Mouse (Mus musculus): ENCODE results near the gene Mapt. TPM values are rescaled to one million over a fixed set of nuclear protein-coding genes. Genes with fewer than 3 reads are reported as not detected.

Mapt gene
- polyA plus RNA-seq, 1 experiment: 0.94 TPM

DNA sequence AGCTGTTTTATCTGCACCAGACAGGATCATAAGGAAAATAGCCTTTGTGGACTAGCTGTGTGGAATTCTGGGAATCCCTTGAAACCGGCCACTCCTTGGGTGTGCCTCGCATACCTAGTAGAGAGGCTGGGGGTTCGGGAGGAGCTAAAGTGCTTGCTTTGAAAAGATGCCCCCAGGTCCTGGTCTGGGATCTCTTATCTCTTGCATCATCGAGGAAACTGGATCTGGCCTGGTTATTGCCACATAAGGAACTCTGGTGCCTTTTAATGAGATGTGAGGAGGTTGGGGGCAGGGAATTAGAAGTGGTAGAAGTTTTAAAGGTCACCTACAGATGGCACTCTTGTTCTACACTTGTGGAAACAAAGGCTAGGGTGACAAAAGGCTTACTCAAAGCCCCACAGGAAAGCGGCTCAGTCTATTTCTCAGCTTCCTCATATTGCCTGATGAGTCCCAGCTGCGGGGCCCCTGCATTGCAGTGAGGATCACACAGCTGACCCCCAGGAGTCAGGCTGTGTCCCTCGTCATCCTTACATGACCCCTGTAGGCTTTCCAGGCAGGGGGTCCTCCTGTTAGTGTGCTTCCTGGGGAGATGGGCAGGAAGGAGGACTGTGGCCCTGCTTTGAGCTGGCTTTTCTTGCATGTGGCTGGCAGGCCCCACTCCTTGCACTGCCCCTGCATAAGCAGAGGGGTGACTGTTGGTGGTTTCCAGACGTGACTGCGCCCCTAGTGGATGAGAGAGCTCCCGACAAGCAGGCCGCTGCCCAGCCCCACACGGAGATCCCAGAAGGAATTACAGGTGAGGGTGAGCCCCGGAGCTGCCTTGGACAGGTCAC, 58.2 kb downstream of the Mapt start:
- Histone ChIP-seq H3K27ac (ENCODE audit: control insufficient read depth, insufficient read depth, low read depth, low read length) (no peak overlapping the region), H3K36me3 (ENCODE audit: control insufficient read depth, insufficient read depth, low read length) (no peaks in the 10 kb centered on the region), H3K4me1 (ENCODE audit: control insufficient read depth, insufficient read depth, low read length) (peaks cover 5% of the 10 kb centered on the region), H3K4me3 (ENCODE audit: control insufficient read depth, low read depth, low read length) (no peak overlapping the region), H3K27me3 (ENCODE audit: control insufficient read depth, insufficient read depth, low read length) (no peaks in the 10 kb centered on the region)
- peak; percentile 59; the same call in 1 of the 2 replicates for TF ChIP-seq CTCF (IDR thresholded peaks at IDR 0.05; ENCODE audit: control insufficient read depth, insufficient read depth, insufficient replicate concordance, low read depth, low read length)
- no peak for TF ChIP-seq POLR2A (IDR thresholded peaks at IDR 0.05; ENCODE audit: control insufficient read depth, low read depth, low read length)

DNA sequence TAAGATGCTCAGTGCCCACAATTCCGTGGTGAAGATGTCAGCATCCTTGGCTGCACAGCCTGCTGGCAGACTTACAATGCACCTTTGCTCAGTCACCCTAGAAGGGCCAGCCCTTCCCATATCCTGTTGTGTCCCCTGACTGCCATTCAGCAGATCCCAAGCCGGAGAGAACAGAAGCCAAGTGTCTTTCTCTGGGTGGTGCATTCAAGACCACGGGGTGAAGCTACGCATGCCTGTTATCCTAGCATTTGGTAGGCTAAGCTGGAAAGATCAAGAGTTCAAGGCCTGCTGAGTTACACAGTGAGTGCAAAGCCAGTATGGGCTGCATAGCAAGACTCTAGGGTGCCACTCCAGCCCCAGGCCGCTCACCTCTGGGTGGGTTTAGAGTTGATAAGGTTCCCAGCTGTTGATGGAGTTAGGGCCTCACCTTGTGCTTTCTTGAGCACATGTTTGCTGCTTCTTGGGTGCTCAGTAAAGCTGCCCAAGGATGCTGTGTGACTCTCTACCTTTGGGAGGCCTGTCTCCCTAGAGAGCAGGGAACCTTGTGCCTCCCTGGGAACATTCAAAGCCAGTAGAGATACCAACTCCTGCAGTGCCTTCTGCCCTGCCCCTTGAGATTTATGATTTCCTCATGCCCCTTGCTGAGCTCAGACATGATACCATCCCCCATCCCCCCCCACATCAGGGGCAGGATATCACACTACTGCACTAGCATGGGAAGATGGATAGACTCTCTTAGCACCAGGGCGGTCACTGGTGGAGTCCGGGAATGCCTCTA, 61.4 kb downstream of the Mapt start:
- Histone ChIP-seq H3K27me3 (ENCODE audit: control insufficient read depth, insufficient read depth, low read length) (no peaks in the 10 kb centered on the region), H3K27ac (ENCODE audit: control insufficient read depth, insufficient read depth, low read depth, low read length) (no peak overlapping the region), H3K4me3 (ENCODE audit: control insufficient read depth, low read depth, low read length) (no peak overlapping the region), H3K4me1 (ENCODE audit: control insufficient read depth, insufficient read depth, low read length) (peaks cover 2% of the 10 kb centered on the region; the same call in 1 of the 2 replicates), H3K36me3 (ENCODE audit: control insufficient read depth, insufficient read depth, low read length) (no peaks in the 10 kb centered on the region)
- TF ChIP-seq CTCF (IDR thresholded peaks at IDR 0.05; ENCODE audit: control insufficient read depth, insufficient read depth, insufficient replicate concordance, low read depth, low read length) (no peak), POLR2A (IDR thresholded peaks at IDR 0.05; ENCODE audit: control insufficient read depth, low read depth, low read length) (no peak)

DNA sequence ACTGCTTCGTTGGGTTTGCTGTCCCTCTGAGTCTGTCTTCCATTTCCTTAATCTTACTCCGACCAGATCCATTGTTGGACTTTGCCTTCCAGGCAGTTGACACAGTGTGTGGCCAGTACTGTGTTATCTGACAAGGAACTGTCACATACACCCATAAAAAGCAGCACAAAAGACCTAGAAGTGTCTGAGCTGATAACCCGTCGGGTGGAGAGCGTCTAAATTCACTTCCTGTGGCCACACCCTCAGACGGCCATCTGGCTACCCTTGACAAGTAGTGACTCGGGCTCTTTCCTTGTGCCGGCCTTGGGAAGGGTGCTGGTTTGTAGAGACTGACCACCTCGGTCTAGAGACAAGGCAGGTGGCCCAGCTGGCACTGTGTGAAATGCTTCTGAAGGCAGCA, 62.1 kb downstream of the Mapt start:
- no peaks in the 10 kb centered on the region for H3K27me3 ChIP-seq (ENCODE audit: control insufficient read depth, insufficient read depth, low read length)
- no peaks in the 10 kb centered on the region for H3K36me3 ChIP-seq (ENCODE audit: control insufficient read depth, insufficient read depth, low read length)
- H3K4me1 ChIP-seq (ENCODE audit: control insufficient read depth, insufficient read depth, low read length): peaks cover 2% of the 10 kb centered on the region; the same call in 1 of the 2 replicates
- H3K27ac ChIP-seq (ENCODE audit: control insufficient read depth, insufficient read depth, low read depth, low read length): no peak overlapping the region
- no peak overlapping the region for H3K4me3 ChIP-seq (ENCODE audit: control insufficient read depth, low read depth, low read length)
- TF ChIP-seq CTCF (IDR thresholded peaks at IDR 0.05; ENCODE audit: control insufficient read depth, insufficient read depth, insufficient replicate concordance, low read depth, low read length) (no peak), POLR2A (IDR thresholded peaks at IDR 0.05; ENCODE audit: control insufficient read depth, low read depth, low read length) (no peak)

DNA sequence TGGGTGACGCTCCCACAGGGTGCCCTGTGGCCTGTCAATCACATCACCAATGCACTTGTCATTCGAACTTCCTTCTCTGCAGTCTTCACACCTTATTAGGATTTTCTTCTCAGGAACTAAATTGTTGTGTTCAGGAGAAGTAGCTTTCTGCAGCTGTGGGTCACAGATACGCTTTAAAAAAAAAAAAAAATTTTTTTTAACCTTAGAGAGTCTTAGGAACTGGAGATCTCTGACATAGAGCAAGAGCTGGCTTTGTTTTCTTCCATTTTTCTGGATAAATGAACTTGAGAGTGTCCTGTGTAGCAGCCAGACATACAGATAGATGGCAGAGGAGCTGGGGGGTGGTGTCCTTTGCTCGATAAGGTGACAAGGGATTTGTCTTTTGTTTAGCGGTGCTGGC, 64.0 kb downstream of the Mapt start:
- no peak for TF ChIP-seq CTCF (IDR thresholded peaks at IDR 0.05; ENCODE audit: control insufficient read depth, insufficient read depth, insufficient replicate concordance, low read depth, low read length)
- TF ChIP-seq POLR2A (IDR thresholded peaks at IDR 0.05; ENCODE audit: control insufficient read depth, low read depth, low read length): no peak
- no peak overlapping the region for H3K4me3 ChIP-seq (ENCODE audit: control insufficient read depth, low read depth, low read length)
- H3K36me3 ChIP-seq (ENCODE audit: control insufficient read depth, insufficient read depth, low read length): no peaks in the 10 kb centered on the region
- H3K27ac ChIP-seq (ENCODE audit: control insufficient read depth, insufficient read depth, low read depth, low read length): no peak overlapping the region
- H3K27me3 ChIP-seq (ENCODE audit: control insufficient read depth, insufficient read depth, low read length): no peaks in the 10 kb centered on the region
- H3K4me1 ChIP-seq (ENCODE audit: control insufficient read depth, insufficient read depth, low read length): peaks cover 9% of the 10 kb centered on the region

DNA sequence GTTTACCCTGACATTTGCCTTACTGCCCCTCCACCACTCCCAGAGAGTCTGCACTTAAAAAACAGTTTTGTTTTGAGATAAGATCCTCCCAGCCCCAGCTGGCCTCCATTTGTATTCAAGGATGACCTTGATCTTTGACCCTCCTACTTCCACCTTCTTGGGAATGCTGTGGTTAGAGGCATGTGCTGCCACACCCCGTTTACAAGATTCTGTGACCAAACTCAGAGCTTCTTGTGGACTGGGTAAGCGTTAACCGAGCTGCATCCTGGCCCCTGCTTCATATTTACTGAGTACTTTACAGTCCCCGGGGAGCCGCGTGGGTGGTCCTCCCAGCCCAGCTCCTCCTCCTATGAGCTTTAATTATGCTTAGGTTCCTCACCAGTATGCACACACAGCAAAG, 64.5 kb downstream of the Mapt start:
- Histone ChIP-seq H3K27me3 (ENCODE audit: control insufficient read depth, insufficient read depth, low read length) (no peaks in the 10 kb centered on the region), H3K4me1 (ENCODE audit: control insufficient read depth, insufficient read depth, low read length) (peaks cover 9% of the 10 kb centered on the region), H3K27ac (ENCODE audit: control insufficient read depth, insufficient read depth, low read depth, low read length) (no peak overlapping the region), H3K4me3 (ENCODE audit: control insufficient read depth, low read depth, low read length) (no peak overlapping the region), H3K36me3 (ENCODE audit: control insufficient read depth, insufficient read depth, low read length) (no peaks in the 10 kb centered on the region)
- TF ChIP-seq POLR2A (IDR thresholded peaks at IDR 0.05; ENCODE audit: control insufficient read depth, low read depth, low read length) (no peak), CTCF (IDR thresholded peaks at IDR 0.05; ENCODE audit: control insufficient read depth, insufficient read depth, insufficient replicate concordance, low read depth, low read length) (no peak)

- no peak overlapping the region for H3K27ac ChIP-seq (ENCODE audit: control insufficient read depth, insufficient read depth, low read depth, low read length)
- no peak for TF ChIP-seq POLR2A (IDR thresholded peaks at IDR 0.05; ENCODE audit: control insufficient read depth, low read depth, low read length)
- TF ChIP-seq CTCF (IDR thresholded peaks at IDR 0.05; ENCODE audit: control insufficient read depth, insufficient read depth, insufficient replicate concordance, low read depth, low read length): no peak
- no peaks in the 10 kb centered on the region for H3K36me3 ChIP-seq (ENCODE audit: control insufficient read depth, insufficient read depth, low read length)
Observed at GRCm38 (mm10) chr11:104297671-104298070, 66.5 kb downstream of the Mapt start.

GRCm38 (mm10) chr11:104302628-104303027, 71.4 kb downstream of the Mapt start:
- H3K27me3 ChIP-seq (ENCODE audit: control insufficient read depth, insufficient read depth, low read length): no peaks in the 10 kb centered on the region
- TF ChIP-seq CTCF (IDR thresholded peaks at IDR 0.05; ENCODE audit: control insufficient read depth, insufficient read depth, insufficient replicate concordance, low read depth, low read length) (no peak), POLR2A (IDR thresholded peaks at IDR 0.05; ENCODE audit: control insufficient read depth, low read depth, low read length) (no peak)
- peaks cover 9% of the 10 kb centered on the region for H3K4me1 ChIP-seq (ENCODE audit: control insufficient read depth, insufficient read depth, low read length)
- H3K36me3 ChIP-seq (ENCODE audit: control insufficient read depth, insufficient read depth, low read length): no peaks in the 10 kb centered on the region
- no peak overlapping the region for H3K4me3 ChIP-seq (ENCODE audit: control insufficient read depth, low read depth, low read length)
- H3K27ac ChIP-seq (ENCODE audit: control insufficient read depth, insufficient read depth, low read depth, low read length): no peak overlapping the region

More at GRCm38 (mm10) chr11:104297671-104298070, 66.5 kb downstream of the Mapt start:
- Histone ChIP-seq H3K4me3 (ENCODE audit: control insufficient read depth, low read depth, low read length) (no peak overlapping the region), H3K4me1 (ENCODE audit: control insufficient read depth, insufficient read depth, low read length) (peaks cover 9% of the 10 kb centered on the region), H3K27me3 (ENCODE audit: control insufficient read depth, insufficient read depth, low read length) (no peaks in the 10 kb centered on the region)

Data from testis, adult 2 months (tissue).